Mouse (Mus musculus) limb, embryonic 14.5 days (tissue): ENCODE data around the gene Tmem145. TPM values are rescaled to one million over a fixed set of nuclear protein-coding genes. Genes with fewer than 3 reads are reported as not detected.
A peak's percentile ranks its signal among the peaks of the same experiment; 100 is the strongest.
"Not testable (repeated sequence)": the region's sequence is repeated elsewhere in the genome, so short reads cannot be mapped to it uniquely, and the experiment has no call there.

Source experiments
- ATAC-seq: fragments of 200-750 bp; cut with Nextera tagmentation; 2 replicates; pipeline ENCODE4 v1.8.0; 2017; ENCODE audit warnings: low read depth, moderate number of reproducible peaks, moderate TSS enrichment; ENCODE audit not compliant: low FRiP score
- DNase-seq: peaks from one replicate; pipeline ENCODE4 v3.0.0-alpha.2; 2015; ENCODE audit warnings: low spot score
- H3K27ac ChIP-seq: fragments of 300-500 bp; sonication (generic); replicated peaks from 2 replicates; pipeline ENCODE4 v1.5.1; 2014; ENCODE audit warnings: low read depth, mild to moderate bottlenecking, low read length, moderate library complexity, mixed read lengths
- H3K27me3 ChIP-seq: fragments of 300-500 bp; sonication (generic); 2 replicates; pipeline ENCODE4 v1.6.1; 2014; ENCODE audit warnings: low read length, mixed read lengths; ENCODE audit not compliant: control insufficient read depth, insufficient read depth
- H3K36me3 ChIP-seq: fragments of 300-500 bp; sonication (generic); 2 replicates; pipeline ENCODE4 v1.6.1; 2014; ENCODE audit warnings: mild to moderate bottlenecking, low read length, moderate library complexity, mixed read lengths; ENCODE audit not compliant: control insufficient read depth, insufficient read depth
- H3K4me1 ChIP-seq: fragments of 300-500 bp; sonication (generic); 2 replicates; pipeline ENCODE4 v1.6.1; 2014; ENCODE audit warnings: antibody characterized with exemption, low read length, mixed read lengths; ENCODE audit not compliant: control insufficient read depth, insufficient read depth
- H3K4me2 ChIP-seq: fragments of 300-500 bp; sonication (generic); replicated peaks from 2 replicates; pipeline ENCODE4 v1.6.1; 2014; ENCODE audit warnings: low read depth, mild to moderate bottlenecking, low read length, moderate library complexity; ENCODE audit not compliant: severe bottlenecking
- H3K4me3 ChIP-seq: fragments of 300-500 bp; sonication (generic); replicated peaks from 2 replicates; pipeline ENCODE4 v1.5.1; 2014; ENCODE audit warnings: low read length
- H3K9ac ChIP-seq: fragments of 300-500 bp; sonication (generic); 2 replicates; pipeline ENCODE4 v1.6.1; 2014; ENCODE audit warnings: mild to moderate bottlenecking, low read depth, low read length, moderate library complexity; ENCODE audit not compliant: severe bottlenecking
- H3K9me3 ChIP-seq: fragments of 300-500 bp; sonication (generic); 2 replicates; pipeline ENCODE4 v1.6.1; 2016; ENCODE audit warnings: low read length; ENCODE audit not compliant: control insufficient read depth
- POLR2A ChIP-seq: fragments of 200-500 bp; IDR thresholded peaks from 2 replicates; pipeline ENCODE4 v1.8.0; 2012; ENCODE audit warnings: inconsistent platforms, mild to moderate bottlenecking, moderate library complexity, borderline replicate concordance; ENCODE audit not compliant: insufficient read depth, insufficient read length; ENCODE audit errors: extremely low read depth
- WGBS: fragments of 180-500 bp; shearing (Covaris S2); extraction: QIAGEN DNeasy Blood & Tissue Kit; methylation state at CpG from one replicate; pipeline ENCODE4 v1.1.7; 2014; 5-methylcytosine and 5-hydroxymethylcytosine counted together
- polyA plus RNA-seq, 2 experiments: library from polyadenylated mRNA; depleted of rRNA in 1 of 2; stranded (reverse) in 1 of 2; unstranded in 1 of 2; fragments of >200 nt; fragmentation: Nextera tagmentation in 1 of 2; extraction: Ambion mirVana in 1 of 2; gene quantifications; 2 replicates each; pipeline versions ENCODE4 v1.2.1 to v1.2.3; 2012 to 2014

The Tmem145 gene
- 4.4 and 7.9 TPM in 2 replicates for polyA plus RNA-seq (2012; rRNA removed)
- polyA plus RNA-seq (2014; fragmentation: Nextera tagmentation; extraction: Ambion mirVana), result 0.80 and 2.2 TPM in 2 replicates

GRCm38 (mm10) chr7:25305956-25306613 is at the start of gene Tmem145:
Tmem145 (plus strand) TSS chr7:25306106.
- Histone ChIP-seq H3K4me2 (peak within 1 kb of the TSS; percentile 86), H3K4me1 (0 out of 2 replicates have a peak, but pooled peaks cover 4% of the 10 kb centered on the region), H3K27me3 (no peaks in the 10 kb centered on the region; the same call in 1 of the 2 replicates), H3K36me3 (no peaks in the 10 kb centered on the region), H3K27ac (no peak within 1 kb of the TSS), H3K9me3 (no peaks in the 10 kb centered on the region), H3K4me3 (peak within 1 kb of the TSS; percentile 47), H3K9ac (no peak within 1 kb of the TSS)
- ATAC-seq (peak; percentile 86), DNase-seq (peak; percentile 83)
- no peak for TF ChIP-seq POLR2A
- under 1% methylated on average over 22 of the region's 47 CpGs for WGBS

- Histone ChIP-seq H3K4me2 (no peak overlapping the region), H3K27ac (no peak overlapping the region), H3K27me3 (no peaks in the 10 kb centered on the region), H3K9ac (no peak overlapping the region), H3K4me3 (no peak overlapping the region), H3K4me1 (0 out of 2 replicates have a peak, but pooled peaks cover 2% of the 10 kb centered on the region), H3K9me3 (no peaks in the 10 kb centered on the region), H3K36me3 (no peaks in the 10 kb centered on the region)
- ATAC-seq, result no peak
- TF ChIP-seq POLR2A, result no peak
- DNase-seq, result no peak
- WGBS, result 89% methylated on average over 1 of the region's 1 CpGs
These were observed 44.0 kb upstream of the Tmem145 start for GRCm38 (mm10) chr7:25261896-25262295.

GRCm38 (mm10) chr7:25263968-25264870 is 41.7 kb upstream of the Tmem145 start:
- H3K4me3 ChIP-seq, result no peak overlapping the region
- H3K4me1 ChIP-seq, result peaks cover 8% of the 10 kb centered on the region
- no peak overlapping the region for H3K9ac ChIP-seq
- H3K27me3 ChIP-seq, result no peaks in the 10 kb centered on the region
- H3K36me3 ChIP-seq, result no peaks in the 10 kb centered on the region
- 33% methylated on average over 17 of the region's 17 CpGs for WGBS
- H3K4me2 ChIP-seq, result no peak overlapping the region
- no peak overlapping the region for H3K27ac ChIP-seq
- no peaks in the 10 kb centered on the region for H3K9me3 ChIP-seq
- DNase-seq (no peak), ATAC-seq (no peak)
- TF ChIP-seq POLR2A, result no peak

GRCm38 (mm10) chr7:25265743-25266142 is 40.2 kb upstream of the Tmem145 start:
- not testable (repeated sequence) for DNase-seq, H3K36me3 ChIP-seq, H3K27me3 ChIP-seq, H3K27ac ChIP-seq, H3K4me3 ChIP-seq, H3K4me2 ChIP-seq, H3K9me3 ChIP-seq, H3K9ac ChIP-seq, ATAC-seq
- WGBS, result 84% methylated on average over 5 of the region's 5 CpGs
- H3K4me1 ChIP-seq, result peaks cover 17% of the 10 kb centered on the region

- Histone ChIP-seq H3K36me3 (peaks cover 4% of the 10 kb centered on the region), H3K9ac (no peak overlapping the region), H3K4me2 (peak overlapping the region; percentile 54; the same call in 1 of the 2 replicates), H3K9me3 (no peaks in the 10 kb centered on the region), H3K27ac (no peak overlapping the region), H3K4me3 (0 out of 2 replicates have a peak overlapping the region, but pooled peaks have one; percentile 79), H3K4me1 (peaks cover 17% of the 10 kb centered on the region), H3K27me3 (no peaks in the 10 kb centered on the region)
- ATAC-seq (no peak), DNase-seq (no peak)
- no peak for TF ChIP-seq POLR2A
- WGBS, result 89% methylated on average over 8 of the region's 8 CpGs
These were observed 39.5 kb upstream of the Tmem145 start for GRCm38 (mm10) chr7:25266180-25266962.
